Mouse (Mus musculus) gastrocnemius, postnatal 4 days (tissue): ENCODE measurements around the gene Dnaja4. TPM values are rescaled to one million over a fixed set of nuclear protein-coding genes. Genes with fewer than 3 reads are reported as not detected.
A peak's percentile ranks its signal among the peaks of the same experiment; 100 is the strongest.

Experiments
- DNase-seq, 2 experiments: peaks; one replicate each; pipeline ENCODE4 v3.0.0; 2021 to 2022; ENCODE audit warnings: low spot score in 2 of 2, mixed read lengths in 2 of 2
- microRNA-seq: library from miRNA; unstranded; fragments of <30 nt; microRNA quantifications from one replicate; pipeline ENCODE4 v1.2.0, GENCODE M21; 2021
- total RNA-seq, 2 experiments: library from RNA; stranded (reverse); gene quantifications; 2 replicates each; pipeline ENCODE4 v1.2.3; 2021

The Dnaja4 gene
- total RNA-seq, 2 experiments from 2014 or later = 38.7 to 49.3 TPM

- DNase-seq = peak in 1 of 2 experiments; percentile 33
These were observed 51.7 kb downstream of the Dnaja4 start for GRCm38 (mm10) chr9:54750215-54750981.

- no peak for DNase-seq
These were observed 53.0 kb downstream of the Dnaja4 start for GRCm38 (mm10) chr9:54751684-54752083.

- no peak for DNase-seq
These were observed 53.7 kb downstream of the Dnaja4 start for GRCm38 (mm10) chr9:54752201-54752943.

- DNase-seq = no peak
These were observed 54.2 kb downstream of the Dnaja4 start for GRCm38 (mm10) chr9:54752944-54753295.

DNA sequence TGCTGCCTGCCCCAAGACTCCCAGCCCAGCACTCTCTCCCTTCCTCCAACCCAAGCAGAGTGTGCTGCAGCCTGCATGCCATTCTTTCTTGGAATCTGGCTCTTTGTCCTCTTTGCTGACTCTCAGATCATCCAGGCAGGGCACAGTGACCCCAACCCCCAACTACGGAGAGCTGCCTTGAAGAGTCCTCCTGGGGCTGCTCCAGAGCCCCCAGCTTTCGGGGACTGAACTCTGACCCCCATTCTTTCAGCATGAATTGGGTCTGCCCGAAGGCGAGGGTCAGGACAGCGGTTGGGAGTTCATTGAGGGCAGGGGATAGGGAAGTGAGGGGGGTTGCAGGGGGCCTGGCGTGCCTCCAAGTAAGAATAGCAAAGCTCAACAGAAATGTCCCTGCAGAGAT lies 60.9 kb downstream of the Dnaja4 start:
- DNase-seq = no peak

GRCm38 (mm10) chr9:54764091-54764490 lies 65.4 kb downstream of the Dnaja4 start:
- DNase-seq = no peak

GRCm38 (mm10) chr9:54764561-54765217 lies 66.0 kb downstream of the Dnaja4 start, which contains the start of gene Crabp1:
TSS of gene Crabp1 (plus strand) at chr9:54764748.
- DNase-seq = peak in 1 of 2 experiments; percentile 29

DNA sequence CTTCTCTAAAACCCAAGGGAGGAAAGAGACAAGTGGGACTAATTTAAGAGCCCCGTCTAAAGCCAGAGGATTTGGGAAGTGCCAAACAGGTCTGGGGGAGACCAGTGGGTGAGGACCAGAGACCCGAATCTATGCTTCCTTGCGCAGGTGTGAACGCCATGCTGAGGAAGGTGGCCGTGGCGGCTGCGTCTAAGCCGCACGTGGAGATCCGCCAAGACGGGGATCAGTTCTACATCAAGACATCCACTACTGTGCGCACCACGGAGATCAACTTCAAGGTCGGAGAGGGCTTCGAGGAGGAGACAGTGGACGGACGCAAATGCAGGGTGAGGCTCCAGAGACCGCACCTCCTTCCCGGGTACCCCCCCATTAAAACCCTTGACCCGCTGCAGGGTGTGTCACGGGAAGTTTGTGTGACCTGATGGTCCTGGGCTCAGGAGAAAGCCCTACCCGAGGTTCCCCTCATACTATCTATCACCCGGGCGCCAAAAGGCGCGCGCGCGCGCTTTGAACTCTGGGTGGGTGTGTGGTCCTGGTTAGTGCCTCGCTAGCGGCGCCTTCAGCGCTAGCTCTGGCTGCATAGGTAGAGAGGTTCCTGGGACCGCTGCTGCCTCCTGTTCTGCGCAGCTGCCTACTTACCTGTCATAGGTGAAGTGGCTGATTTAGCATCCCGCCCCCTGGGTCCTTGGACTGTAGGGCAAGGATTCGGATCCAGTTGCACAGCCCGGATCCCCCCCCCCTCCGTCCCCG lies 66.8 kb downstream of the Dnaja4 start:
- DNase-seq = no peak

Small RNA genes lying within 50 kb of the gene (microRNA-seq; reads per million reads assigned to microRNA genes)
- not detected for gene Mir5710

Other genes starting within 250 kb of the Dnaja4 start
- gene Dmxl2, start 197.2 kb upstream of the Dnaja4 start, total RNA-seq = 1 to 10 TPM; 7.1 to 8.7 TPM
- gene Sh2d7, start 159.9 kb upstream of the Dnaja4 start, total RNA-seq = not detected
- gene Cib2, start 138.7 kb upstream of the Dnaja4 start, total RNA-seq = 10 to 100 TPM; 18.5 to 24.5 TPM
- 100 to 1,000 TPM; 254 to 292 TPM for gene Idh3a, start 112.5 kb upstream of the Dnaja4 start, total RNA-seq
- under 1 TPM; 0.36 to 0.66 TPM for gene Acsbg1, start 37.0 kb upstream of the Dnaja4 start, total RNA-seq
- 10 to 100 TPM; 44.2 to 45.1 TPM for gene Wdr61, start 35.6 kb downstream of the Dnaja4 start, total RNA-seq
- gene Crabp1, start 65.9 kb downstream of the Dnaja4 start, total RNA-seq = 10 to 100 TPM; 17.0 to 18.4 TPM
- 10 to 100 TPM; 40.5 to 43.5 TPM for gene Ireb2, start 164.9 kb downstream of the Dnaja4 start, total RNA-seq
- gene Hykk, start 218.4 kb downstream of the Dnaja4 start, total RNA-seq = 1 to 10 TPM; 4.8 to 5.1 TPM